Mouse (Mus musculus): ENCODE results near the gene Stkld1. TPM values are rescaled to one million over a fixed set of nuclear protein-coding genes. Genes with fewer than 3 reads are reported as not detected.
A peak's percentile ranks its signal among the peaks of the same experiment; 100 is the strongest.

Gene Stkld1
- polyA plus RNA-seq, 1 experiment: not detected

DNA sequence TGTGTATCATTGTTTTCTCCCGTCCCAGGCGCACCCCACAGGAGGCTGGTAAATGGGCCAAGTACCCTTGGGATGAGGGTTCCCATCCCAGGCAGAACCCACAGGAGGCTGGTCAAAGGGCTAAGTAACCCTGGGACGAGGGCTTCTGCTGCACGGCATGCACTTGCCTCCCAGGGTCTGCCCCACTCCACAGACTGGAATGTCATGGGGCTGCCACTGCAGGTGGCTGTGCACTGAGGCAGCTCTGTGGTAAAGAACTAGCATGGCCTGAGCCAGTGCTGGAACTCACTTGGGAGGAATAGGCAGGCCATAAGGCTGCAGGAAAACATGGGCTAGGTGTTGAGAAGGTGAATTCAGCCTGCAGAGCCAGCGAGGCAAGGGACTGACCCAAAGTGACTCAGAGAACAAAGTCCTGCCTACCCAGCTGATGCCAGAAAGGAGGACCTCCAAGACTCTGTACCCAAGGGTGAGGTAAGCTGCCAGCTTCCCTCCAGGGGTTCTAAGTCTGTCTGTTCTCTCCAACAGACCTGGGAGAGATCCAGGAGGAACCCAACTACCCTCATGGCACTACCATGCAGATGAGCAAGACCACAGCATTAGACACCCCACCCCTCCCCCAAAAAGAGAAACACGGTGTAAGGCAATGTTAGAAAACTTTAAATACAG, 13.5 kb upstream of the Stkld1 start:
- H3K79me3 ChIP-seq (ENCODE audit: low read depth): peaks cover 33% of the 10 kb centered on the region
- H3K27me3 ChIP-seq (ENCODE audit: control insufficient read depth, insufficient read depth, insufficient read length): no peaks in the 10 kb centered on the region
- no peak overlapping the region for H3K4me3 ChIP-seq (ENCODE audit: insufficient read depth, poor library complexity, severe bottlenecking)
- H3K36me3 ChIP-seq (ENCODE audit: control insufficient read depth, insufficient read depth): peaks cover 84% of the 10 kb centered on the region
- H3ac ChIP-seq (ENCODE audit: control insufficient read depth, insufficient read length, low read depth): no peak overlapping the region
- H3K79me2 ChIP-seq (ENCODE audit: control insufficient read depth, insufficient read depth): peaks cover 54% of the 10 kb centered on the region
- TF ChIP-seq MYOG (IDR thresholded peaks at IDR 0.05; ENCODE audit: control insufficient read depth, extremely low read depth, insufficient read length) (no peak), MYOD1 (IDR thresholded peaks at IDR 0.05; ENCODE audit: control insufficient read depth, insufficient read length, low read depth) (no peak), FOSL1 (IDR thresholded peaks at IDR 0.05; ENCODE audit: insufficient read depth, low read length, poor library complexity, severe bottlenecking) (no peak), CTCF (IDR thresholded peaks at IDR 0.05; ENCODE audit: control insufficient read depth, insufficient read depth, insufficient read length) (no peak)

GRCm38 (mm10) chr2:26921784-26922183, 12.1 kb upstream of the Stkld1 start:
- no peak for TF ChIP-seq FOSL1 (IDR thresholded peaks at IDR 0.05; ENCODE audit: insufficient read depth, low read length, poor library complexity, severe bottlenecking)
- TF ChIP-seq MYOG (IDR thresholded peaks at IDR 0.05; ENCODE audit: control insufficient read depth, extremely low read depth, insufficient read length): no peak
- no peak for TF ChIP-seq CTCF (IDR thresholded peaks at IDR 0.05; ENCODE audit: control insufficient read depth, insufficient read depth, insufficient read length)
- TF ChIP-seq MAX (IDR thresholded peaks at IDR 0.05): no peak
- TF ChIP-seq MYOD1 (IDR thresholded peaks at IDR 0.05; ENCODE audit: control insufficient read depth, insufficient read length, low read depth): no peak
- H3K27me3 ChIP-seq (ENCODE audit: control insufficient read depth, insufficient read depth, insufficient read length): no peaks in the 10 kb centered on the region
- H3K79me3 ChIP-seq (ENCODE audit: low read depth): peaks cover 30% of the 10 kb centered on the region
- peaks cover 51% of the 10 kb centered on the region for H3K79me2 ChIP-seq (ENCODE audit: control insufficient read depth, insufficient read depth)
- H3K36me3 ChIP-seq (ENCODE audit: control insufficient read depth, insufficient read depth): peaks cover 99% of the 10 kb centered on the region
- no peak overlapping the region for H3ac ChIP-seq (ENCODE audit: control insufficient read depth, insufficient read length, low read depth)
- H3K4me3 ChIP-seq (ENCODE audit: insufficient read depth, poor library complexity, severe bottlenecking): no peak overlapping the region

- Histone ChIP-seq H3K36me3 (ENCODE audit: control insufficient read depth, insufficient read depth) (peaks cover 90% of the 10 kb centered on the region), H3K79me2 (ENCODE audit: control insufficient read depth, insufficient read depth) (peaks cover 75% of the 10 kb centered on the region), H3K27me3 (ENCODE audit: control insufficient read depth, insufficient read depth, insufficient read length) (no peaks in the 10 kb centered on the region), H3K4me3 (ENCODE audit: insufficient read depth, poor library complexity, severe bottlenecking) (no peak overlapping the region), H3ac (ENCODE audit: control insufficient read depth, insufficient read length, low read depth) (no peak overlapping the region), H3K79me3 (ENCODE audit: low read depth) (peaks cover 62% of the 10 kb centered on the region)
- no peak for TF ChIP-seq MAX (IDR thresholded peaks at IDR 0.05)
These were observed 5.9 kb upstream of the Stkld1 start for GRCm38 (mm10) chr2:26927745-26928476.

GRCm38 (mm10) chr2:26930390-26930789, 3.5 kb upstream of the Stkld1 start:
- peaks cover 65% of the 10 kb centered on the region for H3K36me3 ChIP-seq (ENCODE audit: control insufficient read depth, insufficient read depth)
- no peak for TF ChIP-seq MYOG (IDR thresholded peaks at IDR 0.05; ENCODE audit: control insufficient read depth, extremely low read depth, insufficient read length)
- TF ChIP-seq CTCF (IDR thresholded peaks at IDR 0.05; ENCODE audit: control insufficient read depth, insufficient read depth, insufficient read length): peak; percentile 34
- H3ac ChIP-seq (ENCODE audit: control insufficient read depth, insufficient read length, low read depth): no peak overlapping the region
- peaks cover 74% of the 10 kb centered on the region for H3K79me2 ChIP-seq (ENCODE audit: control insufficient read depth, insufficient read depth)
- H3K4me3 ChIP-seq (ENCODE audit: insufficient read depth, poor library complexity, severe bottlenecking): no peak overlapping the region
- peaks cover 60% of the 10 kb centered on the region for H3K79me3 ChIP-seq (ENCODE audit: low read depth)
- no peaks in the 10 kb centered on the region for H3K27me3 ChIP-seq (ENCODE audit: control insufficient read depth, insufficient read depth, insufficient read length)

DNA sequence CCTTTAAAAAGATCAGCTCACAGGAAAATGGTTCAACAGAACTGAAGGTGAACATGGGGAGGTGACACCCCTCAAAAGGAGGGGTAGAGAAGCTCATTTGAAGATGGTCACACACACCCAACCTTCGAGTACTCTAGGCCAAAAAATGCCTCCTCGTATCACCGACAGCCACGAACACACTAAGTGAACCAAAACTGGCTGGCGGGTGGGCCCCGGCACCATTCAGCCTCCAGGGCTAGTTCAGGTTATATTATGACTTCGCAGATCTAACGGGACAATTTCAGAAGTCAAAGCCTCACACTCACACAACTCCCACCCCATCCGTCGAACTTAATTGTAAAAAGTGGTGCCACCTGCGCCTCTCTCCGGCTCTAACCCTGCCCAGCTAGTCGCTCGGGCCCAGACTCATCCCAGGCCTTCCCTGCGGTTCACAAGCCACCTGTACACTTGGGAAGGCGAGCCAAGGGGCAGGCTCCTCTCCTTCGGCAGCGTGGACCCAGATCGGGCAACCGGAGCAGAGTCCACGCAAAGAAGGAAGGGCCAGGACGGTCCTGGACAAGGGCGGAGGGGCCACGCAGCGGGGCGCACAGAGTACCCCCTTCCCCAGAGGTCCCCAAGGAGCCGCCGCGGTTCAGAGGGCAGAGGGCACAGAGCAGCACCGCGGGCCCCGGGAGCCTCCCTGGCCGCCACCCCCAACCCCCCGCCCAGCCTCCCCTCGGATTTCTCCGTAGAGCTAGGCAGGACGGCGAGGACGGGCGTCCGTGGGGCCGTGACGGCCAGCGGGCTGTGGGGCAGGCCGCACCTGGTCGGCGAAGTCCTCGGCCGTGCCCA, 1.2 kb upstream of the Stkld1 start:
- Histone ChIP-seq H3K79me2 (ENCODE audit: control insufficient read depth, insufficient read depth) (peaks cover 54% of the 10 kb centered on the region), H3K79me3 (ENCODE audit: low read depth) (peaks cover 51% of the 10 kb centered on the region), H3K36me3 (ENCODE audit: control insufficient read depth, insufficient read depth) (peaks cover 42% of the 10 kb centered on the region), H3ac (ENCODE audit: control insufficient read depth, insufficient read length, low read depth) (peak overlapping the region; percentile 89), H3K4me3 (ENCODE audit: insufficient read depth, poor library complexity, severe bottlenecking) (peak overlapping the region; percentile 92), H3K27me3 (ENCODE audit: control insufficient read depth, insufficient read depth, insufficient read length) (no peaks in the 10 kb centered on the region)
- no peak for TF ChIP-seq CEBPB (IDR thresholded peaks at IDR 0.05; ENCODE audit: low read depth)
- no peak for TF ChIP-seq MYOD1 (IDR thresholded peaks at IDR 0.05; ENCODE audit: control insufficient read depth, insufficient read length, low read depth)

- peaks cover 9% of the 10 kb centered on the region for H3K27me3 ChIP-seq (ENCODE audit: control insufficient read depth, insufficient read depth, insufficient read length)
- peaks cover 25% of the 10 kb centered on the region for H3K79me3 ChIP-seq (ENCODE audit: low read depth)
- H3ac ChIP-seq (ENCODE audit: control insufficient read depth, insufficient read length, low read depth): no peak overlapping the region
- H3K4me3 ChIP-seq (ENCODE audit: insufficient read depth, poor library complexity, severe bottlenecking): no peak overlapping the region
- peaks cover 28% of the 10 kb centered on the region for H3K79me2 ChIP-seq (ENCODE audit: control insufficient read depth, insufficient read depth)
- peaks cover 18% of the 10 kb centered on the region for H3K36me3 ChIP-seq (ENCODE audit: control insufficient read depth, insufficient read depth)
- TF ChIP-seq MAX (IDR thresholded peaks at IDR 0.05) (no peak), USF1 (IDR thresholded peaks at IDR 0.05; ENCODE audit: low read depth) (no peak), MYOD1 (IDR thresholded peaks at IDR 0.05; ENCODE audit: control insufficient read depth, insufficient read length, low read depth) (no peak), MYOG (IDR thresholded peaks at IDR 0.05; ENCODE audit: control insufficient read depth, extremely low read depth, insufficient read length) (no peak), CEBPB (IDR thresholded peaks at IDR 0.05; ENCODE audit: low read depth) (no peak), FOSL1 (IDR thresholded peaks at IDR 0.05; ENCODE audit: insufficient read depth, low read length, poor library complexity, severe bottlenecking) (no peak), CTCF (IDR thresholded peaks at IDR 0.05; ENCODE audit: control insufficient read depth, insufficient read depth, insufficient read length) (no peak)
These were observed 1.4 kb downstream of the Stkld1 start for GRCm38 (mm10) chr2:26935286-26935685.
